Mouse (Mus musculus): ENCODE measurements around the gene Aig1.

- TF ChIP-seq CTCF (IDR thresholded peaks at IDR 0.05; ENCODE audit: low read depth) = no peak
- TF ChIP-seq EP300 (IDR thresholded peaks at IDR 0.05; ENCODE audit: low read depth) = no peak
Observed at GRCm38 (mm10) chr10:13727676-13728075, 141.1 kb downstream of the Aig1 start.

Measured in liver, embryonic 14.5 days (tissue).